7 mouse cellular contexts compared by ENCODE assay signal in genomic region chr7:81571108-81571940, GRCm38 (mm10). TPM values are rescaled to one million over a fixed set of nuclear protein-coding genes. Genes with fewer than 3 reads are reported as not detected.
DNase-seq lines count a peak whose midpoint lies in the region; ATAC-seq lines count a peak whose summit lies in the region.

Gene Whamm (plus strand): TSS chr7:81571266.

- H3K9ac ChIP-seq in embryonic facial prominence, embryonic 11.5 days (replicated peaks; ENCODE audit: low read length), result peak within 1 kb of the TSS; percentile 81
- H3K9ac ChIP-seq in midbrain, embryonic 13.5 days (replicated peaks), result peak within 1 kb of the TSS; percentile 90

- WGBS in embryonic facial prominence, embryonic 11.5 days, result under 1% methylated on average over 86 of the region's 96 CpGs
- WGBS in limb, embryonic 10.5 days, result 1% methylated on average over 92 of the region's 96 CpGs
- under 1% methylated on average over 86 of the region's 96 CpGs for WGBS in midbrain, embryonic 13.5 days

- peak within 1 kb of the TSS; percentile 76 for H3K27ac ChIP-seq in embryonic facial prominence, embryonic 11.5 days (replicated peaks; ENCODE audit: low read depth, low read length)
- peak within 1 kb of the TSS; percentile 91 for H3K27ac ChIP-seq in limb, embryonic 10.5 days
- H3K27ac ChIP-seq in midbrain, embryonic 13.5 days, result peak within 1 kb of the TSS; percentile 97

- ATAC-seq in embryonic facial prominence, embryonic 11.5 days (replicated peaks; ENCODE audit: insufficient number of reproducible peaks, low FRiP score, low TSS enrichment, low read depth), result peak; percentile 99
- ATAC-seq in granulocyte monocyte progenitor cell, adult 5-6 weeks (replicated peaks; ENCODE audit: poor library complexity, severe bottlenecking), result peak; percentile 94
- ATAC-seq in midbrain, embryonic 13.5 days, result peak; percentile 100

- peak within 1 kb of the TSS; percentile 94 for H3K4me2 ChIP-seq in embryonic facial prominence, embryonic 11.5 days (ENCODE audit: low read depth, low read length)
- H3K4me2 ChIP-seq in midbrain, embryonic 13.5 days (replicated peaks), result peak within 1 kb of the TSS; percentile 72

- no peaks in the 10 kb centered on the region for H3K36me3 ChIP-seq in embryonic facial prominence, embryonic 11.5 days (replicated peaks; ENCODE audit: control insufficient read depth, insufficient read depth, low read depth, low read length)
- no peaks in the 10 kb centered on the region for H3K36me3 ChIP-seq in limb, embryonic 10.5 days
- H3K36me3 ChIP-seq in midbrain, embryonic 13.5 days, result 0 out of 2 replicates have a peak, but pooled peaks cover 7% of the 10 kb centered on the region

- H3K4me3 ChIP-seq in embryonic facial prominence, embryonic 11.5 days (ENCODE audit: low read depth, low read length), result peak within 1 kb of the TSS; percentile 81
- H3K4me3 ChIP-seq in limb, embryonic 10.5 days, result peak within 1 kb of the TSS; percentile 88
- peak within 1 kb of the TSS; percentile 86 for H3K4me3 ChIP-seq in midbrain, embryonic 13.5 days (replicated peaks)

- H3K9me3 ChIP-seq in embryonic facial prominence, embryonic 11.5 days (replicated peaks; ENCODE audit: control insufficient read depth, low read length), result no peaks in the 10 kb centered on the region
- H3K9me3 ChIP-seq in limb, embryonic 10.5 days (replicated peaks), result no peaks in the 10 kb centered on the region
- no peaks in the 10 kb centered on the region for H3K9me3 ChIP-seq in midbrain, embryonic 13.5 days

- no peaks in the 10 kb centered on the region for H3K27me3 ChIP-seq in embryonic facial prominence, embryonic 11.5 days (ENCODE audit: control insufficient read depth, insufficient read depth, low read length)
- H3K27me3 ChIP-seq in limb, embryonic 10.5 days (ENCODE audit: low read depth, poor library complexity, severe bottlenecking), result peaks cover 10% of the 10 kb centered on the region
- no peaks in the 10 kb centered on the region for H3K27me3 ChIP-seq in midbrain, embryonic 13.5 days

- DNase-seq in adrenal gland, postnatal 14 days, result peak; percentile 96
- peak; percentile 95 for DNase-seq in embryonic facial prominence, embryonic 11.5 days (ENCODE audit: low spot score)
- DNase-seq in kidney, adult 11 months, result peak; percentile 94
- peak; percentile 86 for DNase-seq in limb, embryonic 10.5 days (ENCODE audit: low spot score)
- peak; percentile 85 for DNase-seq in spleen, adult 12 weeks (ENCODE audit: low spot score)

- H3K4me1 ChIP-seq in embryonic facial prominence, embryonic 11.5 days (ENCODE audit: control insufficient read depth, insufficient read depth, low read length), result peaks cover 4% of the 10 kb centered on the region; the same call in 1 of the 2 replicates
- H3K4me1 ChIP-seq in limb, embryonic 10.5 days, result peaks cover 22% of the 10 kb centered on the region
- H3K4me1 ChIP-seq in midbrain, embryonic 13.5 days (replicated peaks), result peaks cover 16% of the 10 kb centered on the region

RNA-seq across cellular contexts. Expression of gene Whamm, which starts in this region (rescaled TPM):
- 16.1 and 18.3 TPM in 2 replicates for total RNA-seq in adrenal gland, postnatal 14 days (2021)
- polyA plus RNA-seq in embryonic facial prominence, embryonic 11.5 days (2014; fragmentation: Nextera tagmentation; extraction: Ambion mirVana), result 5.2 and 5.6 TPM in 2 replicates
- total RNA-seq in granulocyte monocyte progenitor cell, adult 5-6 weeks (2014; fragmentation: Nextera tagmentation), result 9.2 and 14.1 TPM in 2 replicates
- 18.4 and 19.3 TPM in 2 replicates for total RNA-seq in granulocyte monocyte progenitor cell, adult 5-6 weeks (2017)
- 2.6 and 2.7 TPM in 2 replicates for polyA plus RNA-seq in limb, embryonic 10.5 days (2016; fragmentation: Nextera tagmentation; extraction: Ambion mirVana)
- 4.3 and 5.5 TPM in 2 replicates for polyA plus RNA-seq in midbrain, embryonic 13.5 days (2015; fragmentation: Nextera tagmentation; extraction: Ambion mirVana)

Comparison
In these comparisons a context has a peak if more than half of its experiments do, and no peak if none do; other contexts are left out.
1. Peak in every context shown above with its lines: DNase-seq, ATAC-seq, H3K4me3 ChIP-seq and H3K27ac ChIP-seq.